Mouse (Mus musculus) 3134 (cell line): ENCODE results near the gene Gm4787.
A peak's percentile ranks its signal among the peaks of the same experiment; 100 is the strongest.
"Not testable (repeated sequence)": the region's sequence is repeated elsewhere in the genome, so short reads cannot be mapped to it uniquely, and the experiment has no call there.

Experiments used
- DNase-seq: peaks from one replicate; pipeline ENCODE4 v3.0.0-alpha.2; 2011; ENCODE audit warnings: low spot score; ENCODE audit not compliant: insufficient read length; ENCODE audit errors: extremely low read depth

Gene Gm4787

GRCm38 (mm10) chr12:81379364-81379763 lies at the start of gene Gm4787:
Gm4787 (minus strand) TSS chr12:81379464.
- not testable (repeated sequence) for DNase-seq

GRCm38 (mm10) chr12:81421846-81422245 lies 42.6 kb upstream of the Gm4787 start, which contains the start of gene Adam4:
Adam4 (minus strand) TSS chr12:81421946.
- DNase-seq, result no peak

GRCm38 (mm10) chr12:81413211-81413610 lies 33.9 kb upstream of the Gm4787 start:
- DNase-seq, result no peak

- DNase-seq, result peak; percentile 13
These were observed 29.7 kb upstream of the Gm4787 start for GRCm38 (mm10) chr12:81408966-81409365.

GRCm38 (mm10) chr12:81402187-81402586 lies 22.9 kb upstream of the Gm4787 start:
- peak; percentile 6 for DNase-seq

GRCm38 (mm10) chr12:81333841-81334240 lies 45.4 kb downstream of the Gm4787 start:
- DNase-seq, result no peak

- DNase-seq, result no peak
These were observed 46.3 kb downstream of the Gm4787 start, which contains the start of gene Slc8a3 for GRCm38 (mm10) chr12:81332875-81333421. Slc8a3 (minus strand) TSS chr12:81333180.

- DNase-seq, result no peak
These were observed 47.1 kb downstream of the Gm4787 start for GRCm38 (mm10) chr12:81331937-81332874.

- DNase-seq, result no peak
These were observed 48.1 kb downstream of the Gm4787 start for GRCm38 (mm10) chr12:81331046-81331638.
